Mouse (Mus musculus) granulocyte monocyte progenitor cell, adult 5-6 weeks (primary cell): ENCODE results near the gene Zfp768. TPM values are rescaled to one million over a fixed set of nuclear protein-coding genes. Genes with fewer than 3 reads are reported as not detected.

ENCODE experiments used
- ATAC-seq: replicated peaks from 2 replicates; pipeline ENCODE4 v1.8.0; 2016; ENCODE audit warnings: mild to moderate bottlenecking, moderate TSS enrichment, inconsistent platforms; ENCODE audit not compliant: poor library complexity, severe bottlenecking
- total RNA-seq, 2 experiments: library from RNA; stranded (forward) in 1 of 2; stranded (reverse) in 1 of 2; fragments of 200-712, 200-1000 nt in 1 of 2; fragments of >200 nt in 1 of 2; fragmentation: Nextera tagmentation in 1 of 2; gene quantifications; 2 replicates each; pipeline ENCODE4 v1.2.3; 2014 to 2017

Zfp768 gene
- total RNA-seq, 2 experiments from 2014 or later: 3.7 to 5.5 TPM

DNA sequence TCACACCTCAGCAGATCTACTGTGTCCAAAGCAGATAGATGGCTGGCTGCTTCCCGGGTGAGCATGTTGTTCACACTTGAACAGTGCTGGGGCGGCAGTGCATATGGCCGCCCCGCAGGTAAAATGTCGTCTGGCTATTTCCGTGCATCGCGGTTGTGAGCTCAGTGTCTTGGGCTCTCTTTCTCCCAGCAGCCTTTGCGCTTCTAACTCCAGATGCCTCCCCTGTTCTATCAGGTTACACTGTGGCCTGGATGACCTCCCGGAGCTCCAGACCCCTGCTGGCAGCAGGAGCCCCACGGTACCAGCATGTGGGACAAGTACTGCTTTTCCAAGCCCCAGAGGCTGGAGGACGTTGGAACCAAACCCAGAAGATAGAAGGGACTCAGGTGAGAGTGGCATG lies 35.4 kb downstream of the Zfp768 start:
- no peak for ATAC-seq

DNA sequence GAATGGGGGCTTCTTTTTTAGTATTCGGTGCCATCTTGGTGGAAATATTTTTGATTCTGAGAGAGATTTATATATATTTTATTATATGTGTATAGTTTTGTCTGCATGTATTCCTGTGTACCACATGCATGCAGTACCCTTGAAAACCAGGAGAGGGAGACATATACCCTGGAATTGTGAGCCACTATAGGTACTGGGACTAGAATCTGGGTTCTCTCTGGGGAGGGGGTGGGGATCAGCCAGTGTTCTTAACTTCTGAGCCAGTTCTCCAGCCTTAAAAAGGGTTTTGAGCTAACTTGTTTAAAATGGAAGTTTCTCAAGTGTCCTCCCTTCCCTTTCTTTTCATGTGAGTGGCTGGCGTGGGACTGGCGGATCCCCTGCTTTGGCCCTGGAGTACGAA lies 36.5 kb downstream of the Zfp768 start:
- peak; percentile 75 for ATAC-seq

DNA sequence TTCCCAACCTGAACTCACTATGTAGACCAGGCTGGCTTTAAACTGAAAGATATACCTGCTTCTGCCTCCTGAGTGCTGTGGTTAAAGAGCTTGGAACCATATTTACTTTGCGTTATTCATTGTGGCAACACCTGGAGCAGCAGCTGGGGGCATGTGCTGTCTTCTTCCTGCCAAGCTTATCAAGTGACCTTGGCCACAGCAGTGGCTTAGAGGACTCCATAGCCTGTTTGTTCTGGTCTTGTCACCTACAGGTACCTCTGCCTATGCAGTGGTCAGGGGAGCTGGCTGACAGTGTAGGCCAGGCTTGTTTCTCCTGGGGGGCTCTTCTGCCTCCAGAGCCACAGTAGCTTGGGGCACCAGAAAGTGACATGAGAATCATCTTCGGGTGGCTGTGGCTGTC lies 37.0 kb downstream of the Zfp768 start:
- ATAC-seq: no peak

DNA sequence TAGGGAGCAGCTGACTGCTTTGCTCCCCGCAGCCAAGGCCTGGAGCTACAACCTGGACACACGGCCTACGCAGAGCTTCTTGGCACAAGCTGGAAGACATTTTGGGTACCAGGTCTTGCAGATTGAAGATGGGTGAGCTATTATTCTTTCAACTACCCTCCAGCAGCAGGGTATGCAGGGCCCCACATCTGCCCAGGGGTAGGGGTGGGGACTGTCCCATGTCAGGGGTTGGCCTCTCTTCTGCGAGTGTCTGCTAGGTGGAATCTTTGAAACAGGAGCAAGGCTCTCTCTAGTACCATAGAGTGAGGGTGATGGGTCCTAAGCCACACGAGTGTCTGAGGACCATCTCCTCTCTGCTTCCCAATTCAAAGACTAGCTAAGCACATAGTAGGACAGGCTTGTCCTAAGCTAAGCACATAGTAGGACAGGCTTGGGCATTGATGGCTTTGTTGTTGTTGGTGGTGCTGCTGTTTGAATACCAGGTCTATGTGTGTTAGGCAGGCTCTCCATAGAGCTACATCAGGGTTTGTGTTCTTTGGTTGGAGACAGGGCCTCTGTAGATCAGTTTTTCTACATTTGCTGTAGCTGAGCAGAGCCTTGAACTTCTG lies 47.7 kb downstream of the Zfp768 start:
- no peak for ATAC-seq

DNA sequence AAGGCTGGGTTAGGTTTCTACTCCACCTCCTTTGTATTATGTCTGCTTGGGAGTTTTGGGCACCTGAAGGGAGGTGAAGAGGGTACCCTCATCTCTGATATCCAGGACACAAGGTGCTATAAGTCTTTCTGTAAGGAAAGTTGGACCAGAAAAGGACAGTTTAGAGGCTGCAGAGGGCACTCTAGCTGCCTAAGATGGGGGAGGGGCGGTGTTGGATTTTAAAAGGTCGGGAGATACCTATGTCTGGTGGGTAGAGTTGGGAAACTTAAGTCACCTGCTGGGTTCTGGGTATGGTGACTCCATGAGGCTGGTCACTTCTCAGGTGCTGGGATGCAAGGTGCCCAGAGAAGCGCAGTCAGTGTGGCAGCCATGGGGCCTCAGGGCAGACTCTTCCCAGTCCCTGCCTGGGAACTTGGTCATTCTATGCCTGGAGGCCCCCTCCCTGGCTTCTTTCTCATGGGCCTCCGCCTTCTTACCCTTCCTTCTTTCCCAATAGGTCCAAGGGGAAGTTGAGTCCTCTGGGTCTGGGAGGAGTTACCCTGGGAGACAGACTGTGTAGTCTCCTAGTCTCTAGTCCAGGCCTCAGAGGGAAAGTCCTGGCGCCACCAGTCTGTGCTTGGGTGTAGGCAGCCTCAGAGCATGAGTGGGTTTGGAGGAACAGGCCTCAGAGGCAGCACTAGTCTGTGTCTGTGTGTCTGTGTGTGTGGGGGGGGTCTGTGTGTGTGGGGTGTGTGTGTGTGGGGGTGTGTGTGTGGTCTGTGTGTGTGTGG lies 48.4 kb downstream of the Zfp768 start:
- ATAC-seq: peak; percentile 78

GRCm38 (mm10) chr7:127296098-127296497 lies 49.3 kb downstream of the Zfp768 start, which contains the start of gene Itgal:
Gene Itgal (plus strand): TSS chr7:127296260.
- peak; percentile 96 for ATAC-seq

Other genes starting within 250 kb of the Zfp768 start
- 2.7 and 3.1 TPM in 2 replicates for gene Qprt, start 223.4 kb downstream of the Zfp768 start, total RNA-seq (2014; fragmentation: Nextera tagmentation)
- 0.21 and 1.6 TPM in 2 replicates for gene Qprt, start 223.4 kb downstream of the Zfp768 start, total RNA-seq (2017)
- 123 and 159 TPM in 2 replicates for gene Spn, start 207.8 kb downstream of the Zfp768 start, total RNA-seq (2014; fragmentation: Nextera tagmentation)
- gene Spn, start 207.8 kb downstream of the Zfp768 start, total RNA-seq (2017): 293 and 356 TPM in 2 replicates
- gene Cd2bp2, start 149.5 kb downstream of the Zfp768 start, total RNA-seq (2014; fragmentation: Nextera tagmentation): 21.1 and 44.7 TPM in 2 replicates
- 44.1 and 58.2 TPM in 2 replicates for gene Cd2bp2, start 149.5 kb downstream of the Zfp768 start, total RNA-seq (2017)
- gene Tbc1d10b, start 137.1 kb downstream of the Zfp768 start, total RNA-seq (2014; fragmentation: Nextera tagmentation): 27.0 and 33.2 TPM in 2 replicates
- gene Tbc1d10b, start 137.1 kb downstream of the Zfp768 start, total RNA-seq (2017): 26.2 and 35.0 TPM in 2 replicates
- 9.1 and 25.5 TPM in 2 replicates for gene Mylpf, start 136.7 kb downstream of the Zfp768 start, total RNA-seq (2014; fragmentation: Nextera tagmentation)
- gene Mylpf, start 136.7 kb downstream of the Zfp768 start, total RNA-seq (2017): 1.2 and 4.3 TPM in 2 replicates
- 6.0 and 18.7 TPM in 2 replicates for gene Zfp553, start 112.5 kb downstream of the Zfp768 start, total RNA-seq (2014; fragmentation: Nextera tagmentation)
- 11.4 and 12.0 TPM in 2 replicates for gene Zfp553, start 112.5 kb downstream of the Zfp768 start, total RNA-seq (2017)
- 17.1 and 23.3 TPM in 2 replicates for gene Sept1, start 112.5 kb downstream of the Zfp768 start, total RNA-seq (2014; fragmentation: Nextera tagmentation)
- gene Sept1, start 112.5 kb downstream of the Zfp768 start, total RNA-seq (2017): 29.1 and 33.3 TPM in 2 replicates
- 4.9 and 7.8 TPM in 2 replicates for gene Zfp771, start 101.3 kb downstream of the Zfp768 start, total RNA-seq (2014; fragmentation: Nextera tagmentation)
- 5.9 and 10.6 TPM in 2 replicates for gene Zfp771, start 101.3 kb downstream of the Zfp768 start, total RNA-seq (2017)
- gene Dctpp1, start 84.9 kb downstream of the Zfp768 start, total RNA-seq (2014; fragmentation: Nextera tagmentation): 99.5 and 126 TPM in 2 replicates
- 68.9 and 72.0 TPM in 2 replicates for gene Dctpp1, start 84.9 kb downstream of the Zfp768 start, total RNA-seq (2017)
- gene Sephs2, start 71.5 kb downstream of the Zfp768 start, total RNA-seq (2014; fragmentation: Nextera tagmentation): 63.0 and 70.4 TPM in 2 replicates
- 158 and 176 TPM in 2 replicates for gene Sephs2, start 71.5 kb downstream of the Zfp768 start, total RNA-seq (2017)
- 57.2 and 65.5 TPM in 2 replicates for gene Itgal, start 49.3 kb downstream of the Zfp768 start, total RNA-seq (2014; fragmentation: Nextera tagmentation)
- 22.4 and 27.1 TPM in 2 replicates for gene Itgal, start 49.3 kb downstream of the Zfp768 start, total RNA-seq (2017)
- 1.8 and 4.4 TPM in 2 replicates for gene Zfp747, start 30.5 kb upstream of the Zfp768 start, total RNA-seq (2014; fragmentation: Nextera tagmentation)
- 6.2 and 13.4 TPM in 2 replicates for gene Zfp747, start 30.5 kb upstream of the Zfp768 start, total RNA-seq (2017)
- gene 9130019O22Rik, start 41.6 kb upstream of the Zfp768 start, total RNA-seq (2014; fragmentation: Nextera tagmentation): 2.7 and 3.7 TPM in 2 replicates
- 4.1 and 5.5 TPM in 2 replicates for gene 9130019O22Rik, start 41.6 kb upstream of the Zfp768 start, total RNA-seq (2017)
- gene E430018J23Rik, start 48.0 kb upstream of the Zfp768 start, total RNA-seq (2014; fragmentation: Nextera tagmentation): 2.5 TPM in 1 of 2 replicates, not detected in the other
- 4.2 and 8.9 TPM in 2 replicates for gene E430018J23Rik, start 48.0 kb upstream of the Zfp768 start, total RNA-seq (2017)
- 8.9 and 10.8 TPM in 2 replicates for gene Zfp764, start 61.2 kb upstream of the Zfp768 start, total RNA-seq (2014; fragmentation: Nextera tagmentation)
- gene Zfp764, start 61.2 kb upstream of the Zfp768 start, total RNA-seq (2017): 12.5 and 15.1 TPM in 2 replicates
- 13.5 and 17.6 TPM in 2 replicates for gene Zfp688, start 76.5 kb upstream of the Zfp768 start, total RNA-seq (2014; fragmentation: Nextera tagmentation)
- 7.1 and 12.5 TPM in 2 replicates for gene Zfp688, start 76.5 kb upstream of the Zfp768 start, total RNA-seq (2017)
- gene Zfp689, start 103.6 kb upstream of the Zfp768 start, total RNA-seq (2014; fragmentation: Nextera tagmentation): 0.70 and 3.9 TPM in 2 replicates
- 2.7 and 3.6 TPM in 2 replicates for gene Zfp689, start 103.6 kb upstream of the Zfp768 start, total RNA-seq (2017)
- gene Prr14, start 114.0 kb upstream of the Zfp768 start, total RNA-seq (2014; fragmentation: Nextera tagmentation): 96.7 and 115 TPM in 2 replicates
- gene Prr14, start 114.0 kb upstream of the Zfp768 start, total RNA-seq (2017): 23.8 and 29.0 TPM in 2 replicates
- 87.1 and 132 TPM in 2 replicates for gene Fbrs, start 133.6 kb upstream of the Zfp768 start, total RNA-seq (2014; fragmentation: Nextera tagmentation)
- gene Fbrs, start 133.6 kb upstream of the Zfp768 start, total RNA-seq (2017): 21.9 and 28.5 TPM in 2 replicates
- gene Srcap, start 166.4 kb upstream of the Zfp768 start, total RNA-seq (2014; fragmentation: Nextera tagmentation): 139 and 145 TPM in 2 replicates
- gene Srcap, start 166.4 kb upstream of the Zfp768 start, total RNA-seq (2017): 20.9 and 22.9 TPM in 2 replicates
- gene Gm42715, start 174.0 kb upstream of the Zfp768 start, total RNA-seq (2014; fragmentation: Nextera tagmentation): 25.2 and 31.5 TPM in 2 replicates
- 5.7 and 6.4 TPM in 2 replicates for gene Gm42715, start 174.0 kb upstream of the Zfp768 start, total RNA-seq (2017)
- gene Tmem265, start 215.8 kb upstream of the Zfp768 start, total RNA-seq (2014; fragmentation: Nextera tagmentation): 8.1 TPM in 1 of 2 replicates, not detected in the other
- gene Tmem265, start 215.8 kb upstream of the Zfp768 start, total RNA-seq (2017): 0.99 and 2.9 TPM in 2 replicates
- gene Phkg2, start 227.8 kb upstream of the Zfp768 start, total RNA-seq (2014; fragmentation: Nextera tagmentation): 57.0 and 72.0 TPM in 2 replicates
- 27.4 and 31.7 TPM in 2 replicates for gene Phkg2, start 227.8 kb upstream of the Zfp768 start, total RNA-seq (2017)
- 0.37 and 0.77 TPM in 2 replicates for gene Ccdc189, start 243.0 kb upstream of the Zfp768 start, total RNA-seq (2014; fragmentation: Nextera tagmentation)
- gene Ccdc189, start 243.0 kb upstream of the Zfp768 start, total RNA-seq (2017): 1.6 and 3.9 TPM in 2 replicates
- gene Rnf40, start 243.2 kb upstream of the Zfp768 start, total RNA-seq (2014; fragmentation: Nextera tagmentation): 25.0 and 48.1 TPM in 2 replicates
- gene Rnf40, start 243.2 kb upstream of the Zfp768 start, total RNA-seq (2017): 35.3 and 42.8 TPM in 2 replicates